Mouse (Mus musculus): ENCODE data around the gene Zfp808. TPM values are rescaled to one million over a fixed set of nuclear protein-coding genes. Genes with fewer than 3 reads are reported as not detected.

Gene Zfp808
- 2.8 TPM for total RNA-seq (2023)

DNA sequence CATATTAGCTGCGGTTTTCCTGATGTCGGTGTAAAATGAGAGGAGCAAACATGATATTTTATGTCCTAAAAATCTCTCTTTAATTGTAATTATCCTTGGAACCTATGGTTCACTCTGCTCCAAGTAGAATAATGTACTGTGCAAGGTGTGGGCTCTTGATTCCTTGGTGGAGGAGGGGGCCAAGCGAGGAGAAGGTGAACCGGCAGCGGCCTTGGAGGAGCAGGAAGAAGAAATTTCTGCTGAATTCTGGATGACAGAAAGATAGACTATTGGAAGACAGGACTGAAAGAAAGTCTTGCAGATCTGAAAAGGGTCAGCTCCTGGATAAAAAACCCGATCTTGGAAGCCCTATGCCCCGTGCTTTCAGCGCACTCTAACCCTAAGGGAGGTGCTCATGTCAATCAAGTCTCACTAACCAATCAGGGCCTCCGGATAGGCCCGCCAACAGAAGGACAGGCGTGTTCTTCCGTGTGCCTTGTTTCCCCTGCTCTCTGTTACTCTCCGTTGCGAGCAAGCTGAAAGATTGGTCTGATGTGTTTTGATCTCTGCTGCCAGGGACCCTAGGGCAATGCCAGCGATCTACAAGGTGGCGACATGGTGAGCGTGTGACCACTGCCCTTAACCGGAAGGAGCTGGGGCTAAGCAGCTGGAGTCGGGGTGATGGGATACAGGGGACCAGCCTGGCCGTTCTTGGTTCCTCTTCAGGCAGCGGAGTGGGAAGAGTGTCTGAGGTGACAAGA is at the start of gene Zfp808:
TSS of gene Zfp808 (plus strand) at position 455 of the 740 bp plus-strand sequence.

